Mouse (Mus musculus): ENCODE measurements around the gene Fastkd2. TPM values are rescaled to one million over a fixed set of nuclear protein-coding genes. Genes with fewer than 3 reads are reported as not detected.

Fastkd2 gene
- polyA plus RNA-seq, 1 experiment, result 15.5 TPM

DNA sequence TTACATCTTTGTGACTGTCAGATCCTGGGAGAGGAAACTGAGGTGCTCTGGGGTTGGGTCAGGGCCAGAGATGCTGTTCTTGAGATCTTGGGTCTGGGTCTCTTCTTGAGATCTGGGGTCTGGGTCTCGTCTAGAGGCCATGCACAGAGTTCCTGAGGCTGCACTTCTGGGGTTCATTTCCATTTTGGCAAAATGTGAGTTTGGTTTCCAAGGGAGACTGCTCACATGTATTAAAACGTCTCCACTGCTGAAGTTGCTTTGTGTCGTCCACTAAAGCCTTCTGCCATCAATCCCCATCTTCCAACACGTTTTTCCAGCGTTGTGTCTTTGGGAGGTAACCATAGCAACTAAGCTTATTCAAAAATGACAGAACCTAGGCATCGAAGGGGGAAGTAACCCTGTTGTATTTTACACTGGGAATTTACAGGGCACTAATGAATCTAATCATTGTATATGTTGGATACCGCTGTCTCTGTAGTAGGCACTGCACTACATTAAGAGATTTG is 33.5 kb downstream of the Fastkd2 start:
- TF ChIP-seq MYOG (IDR thresholded peaks at IDR 0.05; ENCODE audit: control insufficient read depth in 1 of 3, insufficient read depth in 1 of 3, insufficient read length in 2 of 3, low read depth in 2 of 3), result no peak
- TF ChIP-seq SRF (IDR thresholded peaks at IDR 0.05; ENCODE audit: control insufficient read depth, insufficient read length, low read depth), result no peak
- TF ChIP-seq REST (IDR thresholded peaks at IDR 0.05; ENCODE audit: insufficient read depth, insufficient read length), result no peak
- no peak for TF ChIP-seq CEBPB (IDR thresholded peaks at IDR 0.05; ENCODE audit: insufficient read depth, poor library complexity, severe bottlenecking)
- TF ChIP-seq POLR2A (IDR thresholded peaks at IDR 0.05; ENCODE audit: insufficient read length, low read depth), result no peak
- TF ChIP-seq TCF3 (IDR thresholded peaks at IDR 0.05; ENCODE audit: insufficient read length, low read depth), result no peak
- no peak for TF ChIP-seq E2F4 (IDR thresholded peaks at IDR 0.05; ENCODE audit: insufficient read depth)
- TF ChIP-seq MYOD1 (IDR thresholded peaks at IDR 0.05; ENCODE audit: control insufficient read depth in 1 of 3, insufficient read length in 2 of 3, low read depth in 2 of 3), result no peak
- TF ChIP-seq USF1 (IDR thresholded peaks at IDR 0.05; ENCODE audit: low read depth), result no peak
- no peak for TF ChIP-seq POLR2AphosphoS2 (IDR thresholded peaks at IDR 0.05; ENCODE audit: insufficient read length, low read depth)
- TF ChIP-seq TCF12 (IDR thresholded peaks at IDR 0.05; ENCODE audit: insufficient read depth, poor library complexity, severe bottlenecking), result no peak
- no peak for TF ChIP-seq MAX (IDR thresholded peaks at IDR 0.05; ENCODE audit: low read depth)
- H3K36me3 ChIP-seq (ENCODE audit: control insufficient read depth, insufficient read depth), result no peaks in the 10 kb centered on the region
- H3ac ChIP-seq (ENCODE audit: control insufficient read depth, insufficient read length), result no peak overlapping the region
- H3K27me3 ChIP-seq (ENCODE audit: control insufficient read depth, insufficient read depth, insufficient read length), result no peaks in the 10 kb centered on the region
- H3K4me2 ChIP-seq (ENCODE audit: low read depth), result no peak overlapping the region
- H3K4me3 ChIP-seq, result no peak overlapping the region
- no peaks in the 10 kb centered on the region for H3K79me2 ChIP-seq (ENCODE audit: control insufficient read depth, insufficient read depth)

DNA sequence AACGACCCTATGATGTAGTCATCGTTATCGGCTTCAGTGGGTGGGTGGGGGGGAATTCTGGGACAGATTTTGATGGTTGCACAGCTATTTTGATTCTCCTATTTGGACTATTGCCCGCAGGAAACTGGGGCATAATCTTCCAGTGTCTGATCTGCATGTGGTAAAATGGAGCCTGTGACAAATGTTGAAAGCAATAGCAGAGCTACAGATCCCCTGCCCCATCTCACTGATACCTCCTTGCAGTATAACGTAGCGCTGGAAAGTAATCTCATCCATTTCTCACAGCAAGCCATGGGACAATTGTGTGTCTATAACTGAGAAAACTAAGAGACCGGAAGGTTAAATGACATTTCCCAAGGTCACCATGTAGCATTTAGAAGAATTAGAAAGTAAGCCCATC is 34.0 kb downstream of the Fastkd2 start:
- Histone ChIP-seq H3ac (ENCODE audit: control insufficient read depth, insufficient read length) (no peak overlapping the region), H3K4me3 (no peak overlapping the region), H3K36me3 (ENCODE audit: control insufficient read depth, insufficient read depth) (no peaks in the 10 kb centered on the region), H3K79me2 (ENCODE audit: control insufficient read depth, insufficient read depth) (no peaks in the 10 kb centered on the region), H3K27me3 (ENCODE audit: control insufficient read depth, insufficient read depth, insufficient read length) (no peaks in the 10 kb centered on the region), H3K4me2 (ENCODE audit: low read depth) (no peak overlapping the region)
- TF ChIP-seq TCF3 (IDR thresholded peaks at IDR 0.05; ENCODE audit: insufficient read length, low read depth) (no peak), MYOD1 (IDR thresholded peaks at IDR 0.05; ENCODE audit: control insufficient read depth in 1 of 3, insufficient read length in 2 of 3, low read depth in 2 of 3) (no peak), MYOG (IDR thresholded peaks at IDR 0.05; ENCODE audit: control insufficient read depth in 1 of 3, insufficient read depth in 1 of 3, insufficient read length in 2 of 3, low read depth in 2 of 3) (no peak), POLR2AphosphoS2 (IDR thresholded peaks at IDR 0.05; ENCODE audit: insufficient read length, low read depth) (no peak), CEBPB (IDR thresholded peaks at IDR 0.05; ENCODE audit: insufficient read depth, poor library complexity, severe bottlenecking) (no peak), USF1 (IDR thresholded peaks at IDR 0.05; ENCODE audit: low read depth) (no peak), POLR2A (IDR thresholded peaks at IDR 0.05; ENCODE audit: insufficient read length, low read depth) (no peak), SRF (IDR thresholded peaks at IDR 0.05; ENCODE audit: control insufficient read depth, insufficient read length, low read depth) (no peak), MAX (IDR thresholded peaks at IDR 0.05; ENCODE audit: low read depth) (no peak), REST (IDR thresholded peaks at IDR 0.05; ENCODE audit: insufficient read depth, insufficient read length) (no peak), TCF12 (IDR thresholded peaks at IDR 0.05; ENCODE audit: insufficient read depth, poor library complexity, severe bottlenecking) (no peak), E2F4 (IDR thresholded peaks at IDR 0.05; ENCODE audit: insufficient read depth) (no peak)

DNA sequence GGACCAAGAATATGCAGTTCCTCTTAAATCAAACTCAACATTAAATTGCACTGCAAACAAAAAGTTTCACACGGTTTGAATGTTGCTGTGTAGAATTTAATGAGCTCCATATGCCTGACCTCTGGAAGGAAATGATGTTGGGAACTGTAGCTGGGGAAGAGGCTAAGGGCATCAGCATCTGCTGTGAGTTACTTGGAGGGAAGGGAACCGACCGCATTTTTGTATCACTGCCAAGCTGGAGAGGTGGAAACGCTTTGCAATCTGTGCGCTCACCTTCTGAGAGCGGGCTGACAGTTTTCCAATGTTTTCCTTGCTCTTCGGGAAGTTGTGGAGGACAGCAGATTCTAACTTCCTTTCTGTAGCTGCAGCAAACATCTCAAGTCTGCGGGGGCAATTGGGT is 37.7 kb downstream of the Fastkd2 start:
- TF ChIP-seq USF1 (IDR thresholded peaks at IDR 0.05; ENCODE audit: low read depth) (no peak), MYOG (IDR thresholded peaks at IDR 0.05; ENCODE audit: control insufficient read depth in 1 of 3, insufficient read depth in 1 of 3, insufficient read length in 2 of 3, low read depth in 2 of 3) (no peak), POLR2A (IDR thresholded peaks at IDR 0.05; ENCODE audit: insufficient read length, low read depth) (no peak)
- H3K27me3 ChIP-seq (ENCODE audit: control insufficient read depth, insufficient read depth, insufficient read length), result no peaks in the 10 kb centered on the region
- no peaks in the 10 kb centered on the region for H3K36me3 ChIP-seq (ENCODE audit: control insufficient read depth, insufficient read depth)
- H3ac ChIP-seq (ENCODE audit: control insufficient read depth, insufficient read length), result no peak overlapping the region
- H3K79me2 ChIP-seq (ENCODE audit: control insufficient read depth, insufficient read depth), result no peaks in the 10 kb centered on the region
- H3K4me3 ChIP-seq, result no peak overlapping the region
- H3K4me2 ChIP-seq (ENCODE audit: low read depth), result no peak overlapping the region

DNA sequence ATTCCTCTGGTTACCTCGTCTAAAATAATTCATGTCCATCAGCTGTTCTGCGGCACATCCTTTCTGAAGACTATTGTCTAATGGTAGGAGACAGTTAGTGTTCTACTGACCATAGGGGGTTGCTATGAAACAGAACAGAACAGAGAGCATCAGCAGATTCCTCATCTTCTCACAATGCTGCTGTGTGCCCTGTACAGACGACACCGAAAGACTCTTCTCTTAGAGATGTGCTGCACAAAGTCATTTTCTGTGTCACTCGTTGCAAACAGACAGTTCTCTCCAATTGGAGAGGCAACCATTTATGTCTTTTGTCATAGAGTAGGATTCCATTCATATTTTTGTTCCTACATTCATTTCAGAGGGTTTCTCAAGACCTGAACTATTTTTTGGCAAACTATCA is 38.8 kb downstream of the Fastkd2 start, which contains the start of gene 4933402D24Rik:
TSS of gene 4933402D24Rik (minus strand) at position 101 of the 400 bp plus-strand sequence.
- Histone ChIP-seq H3K79me2 (ENCODE audit: control insufficient read depth, insufficient read depth) (no peaks in the 10 kb centered on the region), H3ac (ENCODE audit: control insufficient read depth, insufficient read length) (no peak within 1 kb of the TSS), H3K36me3 (ENCODE audit: control insufficient read depth, insufficient read depth) (no peaks in the 10 kb centered on the region), H3K27me3 (ENCODE audit: control insufficient read depth, insufficient read depth, insufficient read length) (no peaks in the 10 kb centered on the region), H3K4me3 (no peak within 1 kb of the TSS), H3K4me2 (ENCODE audit: low read depth) (no peak within 1 kb of the TSS)
- no peak for TF ChIP-seq MAX (IDR thresholded peaks at IDR 0.05; ENCODE audit: low read depth)
- no peak for TF ChIP-seq REST (IDR thresholded peaks at IDR 0.05; ENCODE audit: insufficient read depth, insufficient read length)
- no peak for TF ChIP-seq MYOG (IDR thresholded peaks at IDR 0.05; ENCODE audit: control insufficient read depth in 1 of 3, insufficient read depth in 1 of 3, insufficient read length in 2 of 3, low read depth in 2 of 3)
- no peak for TF ChIP-seq SRF (IDR thresholded peaks at IDR 0.05; ENCODE audit: control insufficient read depth, insufficient read length, low read depth)
- no peak for TF ChIP-seq TCF3 (IDR thresholded peaks at IDR 0.05; ENCODE audit: insufficient read length, low read depth)
- no peak for TF ChIP-seq USF1 (IDR thresholded peaks at IDR 0.05; ENCODE audit: low read depth)
- no peak for TF ChIP-seq TCF12 (IDR thresholded peaks at IDR 0.05; ENCODE audit: insufficient read depth, poor library complexity, severe bottlenecking)
- no peak for TF ChIP-seq CEBPB (IDR thresholded peaks at IDR 0.05; ENCODE audit: insufficient read depth, poor library complexity, severe bottlenecking)
- TF ChIP-seq E2F4 (IDR thresholded peaks at IDR 0.05; ENCODE audit: insufficient read depth), result no peak
- TF ChIP-seq MYOD1 (IDR thresholded peaks at IDR 0.05; ENCODE audit: control insufficient read depth in 1 of 3, insufficient read length in 2 of 3, low read depth in 2 of 3), result no peak
- TF ChIP-seq POLR2AphosphoS2 (IDR thresholded peaks at IDR 0.05; ENCODE audit: insufficient read length, low read depth), result no peak
- TF ChIP-seq POLR2A (IDR thresholded peaks at IDR 0.05; ENCODE audit: insufficient read length, low read depth), result no peak

DNA sequence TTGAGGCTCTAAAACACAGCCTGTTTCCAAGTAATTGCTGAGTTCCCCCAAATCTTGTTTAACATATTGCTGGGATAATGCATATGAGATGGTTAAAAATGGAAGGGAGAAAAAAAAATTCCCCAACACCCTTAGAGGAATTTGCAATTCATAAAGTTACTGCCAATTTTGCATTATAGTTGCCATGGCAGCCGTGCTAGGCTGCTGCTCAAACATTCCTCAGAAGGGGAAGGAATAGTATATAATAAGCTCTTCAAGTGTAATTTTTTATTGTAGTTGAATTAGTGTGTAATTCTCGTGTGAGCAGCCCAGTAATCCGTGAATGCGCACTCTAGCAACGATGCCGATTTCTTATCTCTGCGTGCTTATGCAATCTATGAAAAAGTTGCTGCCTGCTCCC is 39.9 kb downstream of the Fastkd2 start:
- Histone ChIP-seq H3K4me3 (no peak overlapping the region), H3K36me3 (ENCODE audit: control insufficient read depth, insufficient read depth) (no peaks in the 10 kb centered on the region), H3K27me3 (ENCODE audit: control insufficient read depth, insufficient read depth, insufficient read length) (no peaks in the 10 kb centered on the region), H3ac (ENCODE audit: control insufficient read depth, insufficient read length) (no peak overlapping the region), H3K79me2 (ENCODE audit: control insufficient read depth, insufficient read depth) (no peaks in the 10 kb centered on the region), H3K4me2 (ENCODE audit: low read depth) (no peak overlapping the region)
- TF ChIP-seq MAX (IDR thresholded peaks at IDR 0.05; ENCODE audit: low read depth) (no peak), REST (IDR thresholded peaks at IDR 0.05; ENCODE audit: insufficient read depth, insufficient read length) (no peak), TCF12 (IDR thresholded peaks at IDR 0.05; ENCODE audit: insufficient read depth, poor library complexity, severe bottlenecking) (no peak), POLR2AphosphoS2 (IDR thresholded peaks at IDR 0.05; ENCODE audit: insufficient read length, low read depth) (no peak), MYOD1 (IDR thresholded peaks at IDR 0.05; ENCODE audit: control insufficient read depth in 1 of 3, insufficient read length in 2 of 3, low read depth in 2 of 3) (no peak), SRF (IDR thresholded peaks at IDR 0.05; ENCODE audit: control insufficient read depth, insufficient read length, low read depth) (no peak), MYOG (IDR thresholded peaks at IDR 0.05; ENCODE audit: control insufficient read depth in 1 of 3, insufficient read depth in 1 of 3, insufficient read length in 2 of 3, low read depth in 2 of 3) (no peak), E2F4 (IDR thresholded peaks at IDR 0.05; ENCODE audit: insufficient read depth) (no peak), USF1 (IDR thresholded peaks at IDR 0.05; ENCODE audit: low read depth) (no peak), TCF3 (IDR thresholded peaks at IDR 0.05; ENCODE audit: insufficient read length, low read depth) (no peak), CEBPB (IDR thresholded peaks at IDR 0.05; ENCODE audit: insufficient read depth, poor library complexity, severe bottlenecking) (no peak), POLR2A (IDR thresholded peaks at IDR 0.05; ENCODE audit: insufficient read length, low read depth) (no peak)

Data from myocyte (in vitro differentiated cells).